Mouse (Mus musculus) hindlimb bud, embryonic 11.5 days (tissue): ENCODE results near the gene Pkn3.
"Not testable (repeated sequence)": the region's sequence is repeated elsewhere in the genome, so short reads cannot be mapped to it uniquely, and the experiment has no call there.

ENCODE experiments used
- DNase-seq: peaks from one replicate; pipeline ENCODE4 v3.0.0-alpha.2; 2012; ENCODE audit warnings: low read depth, low spot score; ENCODE audit errors: extremely low spot score

The Pkn3 gene

DNA sequence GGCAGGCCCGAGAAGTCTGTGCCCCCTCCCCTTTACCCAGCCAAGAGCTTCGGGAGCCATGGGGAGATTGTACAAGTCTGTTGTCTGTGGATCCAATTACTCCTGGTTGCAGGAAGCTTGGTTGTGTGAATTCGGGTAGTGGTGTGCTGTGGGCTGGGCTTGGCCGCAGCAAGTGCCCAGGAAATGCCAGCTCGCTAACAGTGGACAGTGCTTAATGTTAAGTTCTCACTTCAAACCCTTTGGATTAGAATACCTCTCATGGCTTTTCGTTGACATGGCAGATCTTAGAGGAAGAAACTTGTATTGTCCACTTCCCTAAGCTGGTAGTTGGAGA is 56.9 kb downstream of the Pkn3 start:
- DNase-seq = no peak

GRCm38 (mm10) chr2:30134928-30135620 is 57.6 kb downstream of the Pkn3 start:
- DNase-seq = no peak

DNA sequence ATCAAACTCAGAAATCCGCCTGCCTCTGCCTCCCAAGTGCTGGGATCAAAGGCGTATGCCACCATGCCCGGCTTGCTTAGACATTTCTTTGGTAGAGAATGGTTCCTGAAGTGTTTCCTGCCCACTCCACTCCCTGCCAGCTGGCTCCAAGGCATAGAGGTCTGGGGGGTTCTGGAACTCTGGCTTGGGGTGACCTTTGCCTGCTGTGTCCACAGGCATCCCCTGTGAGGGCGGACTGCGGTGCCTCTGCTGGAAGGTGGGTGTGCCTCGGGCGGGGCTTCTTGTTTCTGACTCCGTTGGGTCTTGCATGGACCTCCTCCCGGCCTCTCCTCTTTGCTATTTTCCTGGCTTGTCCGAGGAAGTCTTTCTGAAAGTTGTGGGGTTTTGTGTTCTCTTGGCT is 59.0 kb downstream of the Pkn3 start:
- no peak for DNase-seq

DNA sequence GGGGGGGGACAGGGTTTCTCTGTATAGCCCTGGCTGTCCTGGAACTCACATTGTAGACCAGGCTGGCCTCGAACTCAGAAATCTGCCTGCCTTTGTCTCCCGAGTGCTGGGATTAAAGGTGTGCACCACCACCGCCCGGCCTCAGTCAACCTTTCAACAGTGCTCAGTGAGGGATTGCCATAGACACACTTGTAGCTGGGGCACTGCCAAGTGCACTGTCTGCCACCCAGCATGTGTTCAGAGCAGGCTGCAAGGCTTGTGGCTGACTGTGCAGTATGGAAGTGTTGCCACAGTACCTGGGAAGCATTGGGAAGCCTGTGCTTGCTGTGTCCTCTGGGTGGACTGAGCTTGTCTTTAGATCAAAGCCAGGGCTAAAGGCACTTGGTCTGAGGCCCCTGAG is 62.5 kb downstream of the Pkn3 start:
- not testable (repeated sequence) for DNase-seq
